Mouse (Mus musculus): ENCODE data around the gene Gm3667. TPM values are rescaled to one million over a fixed set of nuclear protein-coding genes. Genes with fewer than 3 reads are reported as not detected.
"Not testable (repeated sequence)": the region's sequence is repeated elsewhere in the genome, so short reads cannot be mapped to it uniquely, and the experiment has no call there.

The Gm3667 gene
- 0.74 and 0.94 TPM in 2 replicates for polyA plus RNA-seq (2015; fragmentation: Nextera tagmentation; extraction: Ambion mirVana)

GRCm38 (mm10) chr14:6889521-6890012, at the start of gene Gm3667:
Gene Gm3667, minus strand, starts transcription at chr14:6889962.
- not testable (repeated sequence) for H3K9me3 ChIP-seq; H3K27me3 ChIP-seq; H3K4me1 ChIP-seq; H3K27ac ChIP-seq; H3K36me3 ChIP-seq; ATAC-seq (ENCODE audit: low FRiP score, low read depth)
- peak within 1 kb of the TSS; percentile 45 for H3K4me3 ChIP-seq
- WGBS, result 1% methylated on average over 14 of the region's 43 CpGs
- H3K9ac ChIP-seq, result peak within 1 kb of the TSS; percentile 45
- H3K4me2 ChIP-seq (replicated peaks), result peak within 1 kb of the TSS; percentile 65

GRCm38 (mm10) chr14:6899881-6900280, 10.1 kb upstream of the Gm3667 start:
- not testable (repeated sequence) for H3K9ac ChIP-seq; H3K4me3 ChIP-seq; H3K4me2 ChIP-seq (replicated peaks); H3K27ac ChIP-seq; ATAC-seq (ENCODE audit: low FRiP score, low read depth); H3K36me3 ChIP-seq; H3K4me1 ChIP-seq; H3K9me3 ChIP-seq; H3K27me3 ChIP-seq
- WGBS, result 98% methylated on average over 20 of the region's 24 CpGs

DNA sequence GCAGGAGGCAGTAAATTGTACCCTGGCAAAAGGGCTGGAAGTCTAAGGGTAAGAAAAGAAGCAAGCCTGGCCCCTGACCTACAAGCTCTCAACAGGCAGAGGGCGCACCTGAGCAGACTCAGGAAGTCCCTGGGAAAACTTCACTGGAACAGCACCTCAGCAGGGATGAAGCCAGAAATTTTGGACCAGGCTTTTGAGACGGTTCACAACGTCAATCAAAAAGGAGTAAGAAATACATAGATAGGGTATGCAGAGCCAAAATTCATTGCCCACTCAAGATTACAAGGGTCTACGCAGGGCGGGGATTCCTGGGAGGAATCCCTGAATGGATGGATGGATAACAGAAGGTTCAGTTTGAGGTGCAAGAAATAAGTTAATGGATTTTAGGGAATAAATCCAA, 951 bp downstream of the Gm3667 start:
- peak overlapping the region; percentile 65 for H3K4me2 ChIP-seq (replicated peaks)

GRCm38 (mm10) chr14:6840211-6840610, 49.6 kb downstream of the Gm3667 start, which contains the start of gene Gm3642:
Gene Gm3642, minus strand, starts transcription at chr14:6840311.
- not testable (repeated sequence) for H3K27ac ChIP-seq; H3K9ac ChIP-seq; H3K9me3 ChIP-seq; H3K4me1 ChIP-seq; H3K36me3 ChIP-seq; H3K4me2 ChIP-seq (replicated peaks); H3K4me3 ChIP-seq; ATAC-seq (ENCODE audit: low FRiP score, low read depth); H3K27me3 ChIP-seq
- WGBS, result no CpG with 5 or more reads among the region's 3 CpGs

More for the DNA sequence above, 951 bp downstream of the Gm3667 start:
- H3K4me3 ChIP-seq, result peak overlapping the region; percentile 45
- H3K9me3 ChIP-seq; H3K27ac ChIP-seq; H3K9ac ChIP-seq; ATAC-seq (ENCODE audit: low FRiP score, low read depth); H3K36me3 ChIP-seq; H3K27me3 ChIP-seq; H3K4me1 ChIP-seq: not testable (repeated sequence)
- 10% methylated on average over 5 of the region's 5 CpGs for WGBS

- ATAC-seq (ENCODE audit: low FRiP score, low read depth); H3K27me3 ChIP-seq; H3K9ac ChIP-seq; H3K4me2 ChIP-seq (replicated peaks); H3K4me3 ChIP-seq; H3K27ac ChIP-seq; H3K36me3 ChIP-seq; H3K4me1 ChIP-seq; H3K9me3 ChIP-seq: not testable (repeated sequence)
- 90% methylated on average over 3 of the region's 3 CpGs for WGBS
These were observed 66.5 kb downstream of the Gm3667 start for GRCm38 (mm10) chr14:6823297-6823696.

Other genes with a start within 250 kb of the Gm3667 start
- not detected in 2 replicates for gene Gm10251, start 205.8 kb downstream of the Gm3667 start, polyA plus RNA-seq (2015; fragmentation: Nextera tagmentation; extraction: Ambion mirVana)
- gene Gm8050, start 169.7 kb downstream of the Gm3667 start, polyA plus RNA-seq (2015; fragmentation: Nextera tagmentation; extraction: Ambion mirVana), result not detected in 2 replicates
- gene Gm3636, start 147.6 kb downstream of the Gm3667 start, polyA plus RNA-seq (2015; fragmentation: Nextera tagmentation; extraction: Ambion mirVana), result 4.0 and 4.2 TPM in 2 replicates
- not detected in 2 replicates for gene Gm8362, start 115.6 kb downstream of the Gm3667 start, polyA plus RNA-seq (2015; fragmentation: Nextera tagmentation; extraction: Ambion mirVana)
- not detected in 2 replicates for gene Gm3642, start 49.7 kb downstream of the Gm3667 start, polyA plus RNA-seq (2015; fragmentation: Nextera tagmentation; extraction: Ambion mirVana)
- not detected in 2 replicates for gene Gm6356, start 83.9 kb upstream of the Gm3667 start, polyA plus RNA-seq (2015; fragmentation: Nextera tagmentation; extraction: Ambion mirVana)
- gene Gm10406, start 137.5 kb upstream of the Gm3667 start, polyA plus RNA-seq (2015; fragmentation: Nextera tagmentation; extraction: Ambion mirVana), result 0.93 and 1.0 TPM in 2 replicates
- gene Gm3685, start 155.0 kb upstream of the Gm3667 start, polyA plus RNA-seq (2015; fragmentation: Nextera tagmentation; extraction: Ambion mirVana), result not detected in 2 replicates
- 0.98 and 1.1 TPM in 2 replicates for gene Gm3696, start 210.7 kb upstream of the Gm3667 start, polyA plus RNA-seq (2015; fragmentation: Nextera tagmentation; extraction: Ambion mirVana)
- not detected in 2 replicates for gene Gm6676, start 235.4 kb upstream of the Gm3667 start, polyA plus RNA-seq (2015; fragmentation: Nextera tagmentation; extraction: Ambion mirVana)